Mouse (Mus musculus): Measurements from ENCODE around the gene Srsf7.

The Srsf7 gene

DNA sequence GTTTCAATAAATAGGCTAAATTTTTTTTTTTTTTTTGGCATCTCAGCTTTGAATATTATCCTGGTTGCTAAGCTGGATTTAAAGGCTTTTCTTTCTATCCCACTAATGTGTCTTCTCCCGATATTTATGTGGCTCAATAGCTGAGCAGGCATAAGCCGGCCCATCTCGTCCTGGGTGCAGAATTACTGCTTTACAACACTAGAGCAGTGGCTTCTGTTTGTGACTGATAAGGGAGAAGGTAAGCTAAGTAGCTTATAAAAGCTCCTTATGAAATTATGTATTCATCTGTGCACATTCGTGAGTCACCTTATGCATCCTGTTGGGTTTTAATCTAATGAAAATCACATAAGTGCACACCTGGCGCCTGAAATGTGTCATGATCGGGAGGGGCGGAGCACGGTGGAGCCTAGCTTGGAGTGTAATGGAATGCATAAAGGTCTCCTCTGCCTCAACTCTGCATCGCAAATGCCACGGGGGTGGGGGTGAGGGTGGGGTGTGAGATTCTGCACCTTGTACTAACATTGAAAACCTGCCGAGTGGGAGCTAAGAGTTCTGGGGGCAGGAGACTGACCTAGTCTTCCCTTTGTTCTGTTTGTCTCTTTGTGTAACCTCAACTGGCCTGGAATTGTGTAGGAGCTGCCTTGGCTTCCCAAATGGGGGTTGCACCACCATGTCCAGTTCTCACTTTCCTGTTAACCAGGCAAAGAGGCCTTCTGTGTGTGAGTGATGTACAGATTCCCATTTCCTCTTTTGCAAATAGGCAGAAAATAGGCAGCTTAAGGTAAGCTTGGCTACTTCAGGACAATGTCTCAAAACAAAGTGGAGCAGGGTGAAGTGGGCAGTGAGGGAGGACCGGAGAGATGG lies 54.1 kb downstream of the Srsf7 start:
- DNase-seq: no peak

GRCm38 (mm10) chr17:80151353-80151752 lies 55.8 kb downstream of the Srsf7 start:
- no peak for DNase-seq
